Mouse (Mus musculus) frontal cortex, postnatal 10 days (tissue): ENCODE measurements around the gene Sec61a1.
A peak's percentile ranks its signal among the peaks of the same experiment; 100 is the strongest.

Experiments used
- DNase-seq, 2 experiments: peaks; one replicate each; pipeline ENCODE4 v3.0.0; 2022; ENCODE audit warnings: low spot score in 2 of 2, mixed read lengths in 1 of 2

The Sec61a1 gene

GRCm38 (mm10) chr6:88516667-88517066 lies 2.0 kb downstream of the Sec61a1 start:
- no peak for DNase-seq

GRCm38 (mm10) chr6:88515971-88516370 lies 2.7 kb downstream of the Sec61a1 start:
- DNase-seq, result no peak

GRCm38 (mm10) chr6:88514546-88514945 lies 4.2 kb downstream of the Sec61a1 start:
- DNase-seq, result no peak

GRCm38 (mm10) chr6:88513984-88514383 lies 4.7 kb downstream of the Sec61a1 start:
- DNase-seq, result no peak

- DNase-seq, result no peak
Measured at GRCm38 (mm10) chr6:88503044-88503443, 15.7 kb downstream of the Sec61a1 start.

- no peak for DNase-seq
Measured at GRCm38 (mm10) chr6:88502030-88502970, 16.4 kb downstream of the Sec61a1 start.

GRCm38 (mm10) chr6:88500405-88500767 lies 18.3 kb downstream of the Sec61a1 start:
- DNase-seq, result no peak

- peak; percentile 49 to 70 for DNase-seq
Measured at GRCm38 (mm10) chr6:88499481-88500404, 19.0 kb downstream of the Sec61a1 start.

- DNase-seq, result no peak
Measured at GRCm38 (mm10) chr6:88493712-88494111, 25.0 kb downstream of the Sec61a1 start.

GRCm38 (mm10) chr6:88490629-88491354 lies 27.9 kb downstream of the Sec61a1 start:
- DNase-seq, result peak in 1 of 2 experiments; percentile 44

GRCm38 (mm10) chr6:88489834-88490233 lies 28.9 kb downstream of the Sec61a1 start:
- no peak for DNase-seq

- DNase-seq, result no peak
Measured at GRCm38 (mm10) chr6:88489026-88489425, 29.7 kb downstream of the Sec61a1 start.

- peak; percentile 69 to 77 for DNase-seq
Measured at GRCm38 (mm10) chr6:88486893-88487292, 31.8 kb downstream of the Sec61a1 start.

- DNase-seq, result no peak
Measured at GRCm38 (mm10) chr6:88485378-88485777, 33.3 kb downstream of the Sec61a1 start.

- DNase-seq, result no peak
Measured at GRCm38 (mm10) chr6:88483913-88484312, 34.8 kb downstream of the Sec61a1 start.

- no peak for DNase-seq
Measured at GRCm38 (mm10) chr6:88483111-88483510, 35.6 kb downstream of the Sec61a1 start.

- DNase-seq, result no peak
Measured at GRCm38 (mm10) chr6:88480421-88480820, 38.3 kb downstream of the Sec61a1 start.

GRCm38 (mm10) chr6:88469878-88470277 lies 48.8 kb downstream of the Sec61a1 start:
- no peak for DNase-seq

GRCm38 (mm10) chr6:88465181-88465920 lies 53.4 kb downstream of the Sec61a1 start, which contains the start of gene Ruvbl1:
Gene Ruvbl1, plus strand, starts transcription at chr6:88465409.
- DNase-seq, result peak; percentile 90

GRCm38 (mm10) chr6:88454545-88454944 lies 64.2 kb downstream of the Sec61a1 start:
- no peak for DNase-seq
